Mouse (Mus musculus): ENCODE measurements around the gene Srcap. TPM values are rescaled to one million over a fixed set of nuclear protein-coding genes. Genes with fewer than 3 reads are reported as not detected.

Gene Srcap
- polyA plus RNA-seq, 1 experiment from 2014 or later = 45.5 TPM

- Histone ChIP-seq H3K4me1 (replicated peaks; ENCODE audit: control insufficient read depth, insufficient read depth, low read length) (no peaks in the 10 kb centered on the region), H3K27ac (ENCODE audit: low read depth, low read length) (no peak overlapping the region), H3K27me3 (replicated peaks; ENCODE audit: control insufficient read depth, insufficient read depth, low read length) (no peaks in the 10 kb centered on the region), H3K36me3 (ENCODE audit: control insufficient read depth, insufficient read depth, low read length) (peaks cover 72% of the 10 kb centered on the region), H3K4me2 (no peak overlapping the region), H3K9ac (ENCODE audit: low read depth, low read length) (no peak overlapping the region), H3K4me3 (ENCODE audit: low read depth, low read length) (no peak overlapping the region), H3K9me3 (ENCODE audit: control insufficient read depth, low read length) (no peaks in the 10 kb centered on the region)
- no peak for ATAC-seq (replicated peaks; ENCODE audit: low FRiP score)
- DNase-seq (ENCODE audit: low spot score) = no peak
- WGBS = 95% methylated on average over 3 of the region's 3 CpGs
Observed at GRCm38 (mm10) chr7:127541671-127542070, 29.9 kb downstream of the Srcap start.

- ATAC-seq (replicated peaks; ENCODE audit: low FRiP score) (no peak), DNase-seq (ENCODE audit: low spot score) (no peak)
- no peaks in the 10 kb centered on the region for H3K27me3 ChIP-seq (replicated peaks; ENCODE audit: control insufficient read depth, insufficient read depth, low read length)
- H3K27ac ChIP-seq (ENCODE audit: low read depth, low read length) = no peak overlapping the region
- H3K4me1 ChIP-seq (replicated peaks; ENCODE audit: control insufficient read depth, insufficient read depth, low read length) = no peaks in the 10 kb centered on the region
- H3K4me2 ChIP-seq = no peak overlapping the region
- H3K9me3 ChIP-seq (ENCODE audit: control insufficient read depth, low read length) = no peaks in the 10 kb centered on the region
- peaks cover 45% of the 10 kb centered on the region for H3K36me3 ChIP-seq (ENCODE audit: control insufficient read depth, insufficient read depth, low read length)
- H3K9ac ChIP-seq (ENCODE audit: low read depth, low read length) = no peak overlapping the region
- WGBS = 91% methylated on average over 15 of the region's 15 CpGs
- H3K4me3 ChIP-seq (ENCODE audit: low read depth, low read length) = no peak overlapping the region
Observed at GRCm38 (mm10) chr7:127549116-127549835, 37.5 kb downstream of the Srcap start.

GRCm38 (mm10) chr7:127551558-127551957, 39.8 kb downstream of the Srcap start:
- no peaks in the 10 kb centered on the region for H3K4me1 ChIP-seq (replicated peaks; ENCODE audit: control insufficient read depth, insufficient read depth, low read length)

GRCm38 (mm10) chr7:127560580-127560979, 48.8 kb downstream of the Srcap start:
- peaks cover 58% of the 10 kb centered on the region for H3K36me3 ChIP-seq (ENCODE audit: control insufficient read depth, insufficient read depth, low read length)
- ATAC-seq (replicated peaks; ENCODE audit: low FRiP score) = no peak

More at GRCm38 (mm10) chr7:127551558-127551957, 39.8 kb downstream of the Srcap start:
- Histone ChIP-seq H3K4me2 (no peak overlapping the region), H3K9ac (ENCODE audit: low read depth, low read length) (no peak overlapping the region), H3K4me3 (ENCODE audit: low read depth, low read length) (no peak overlapping the region), H3K27ac (ENCODE audit: low read depth, low read length) (no peak overlapping the region), H3K27me3 (replicated peaks; ENCODE audit: control insufficient read depth, insufficient read depth, low read length) (no peaks in the 10 kb centered on the region), H3K36me3 (ENCODE audit: control insufficient read depth, insufficient read depth, low read length) (peaks cover 55% of the 10 kb centered on the region), H3K9me3 (ENCODE audit: control insufficient read depth, low read length) (no peaks in the 10 kb centered on the region)
- no peak for DNase-seq (ENCODE audit: low spot score)
- 92% methylated on average over 8 of the region's 8 CpGs for WGBS
- ATAC-seq (replicated peaks; ENCODE audit: low FRiP score) = no peak

GRCm38 (mm10) chr7:127561340-127561858, 49.6 kb downstream of the Srcap start, which contains the start of gene Tmem265:
Gene Tmem265, plus strand, starts transcription at chr7:127561390.
- peaks cover 57% of the 10 kb centered on the region for H3K36me3 ChIP-seq (ENCODE audit: control insufficient read depth, insufficient read depth, low read length)
- no peaks in the 10 kb centered on the region for H3K4me1 ChIP-seq (replicated peaks; ENCODE audit: control insufficient read depth, insufficient read depth, low read length)
- no peak within 1 kb of the TSS for H3K27ac ChIP-seq (ENCODE audit: low read depth, low read length)
- DNase-seq (ENCODE audit: low spot score) (no peak), ATAC-seq (replicated peaks; ENCODE audit: low FRiP score) (no peak)
- no peak within 1 kb of the TSS for H3K9ac ChIP-seq (ENCODE audit: low read depth, low read length)
- WGBS = 85% methylated on average over 5 of the region's 5 CpGs
- H3K27me3 ChIP-seq (replicated peaks; ENCODE audit: control insufficient read depth, insufficient read depth, low read length) = no peaks in the 10 kb centered on the region
- H3K4me2 ChIP-seq = no peak within 1 kb of the TSS
- H3K4me3 ChIP-seq (ENCODE audit: low read depth, low read length) = no peak within 1 kb of the TSS
- H3K9me3 ChIP-seq (ENCODE audit: control insufficient read depth, low read length) = no peaks in the 10 kb centered on the region

More at GRCm38 (mm10) chr7:127560580-127560979, 48.8 kb downstream of the Srcap start:
- Histone ChIP-seq H3K4me2 (no peak overlapping the region), H3K27me3 (replicated peaks; ENCODE audit: control insufficient read depth, insufficient read depth, low read length) (no peaks in the 10 kb centered on the region), H3K27ac (ENCODE audit: low read depth, low read length) (no peak overlapping the region), H3K4me3 (ENCODE audit: low read depth, low read length) (no peak overlapping the region), H3K4me1 (replicated peaks; ENCODE audit: control insufficient read depth, insufficient read depth, low read length) (no peaks in the 10 kb centered on the region), H3K9me3 (ENCODE audit: control insufficient read depth, low read length) (no peaks in the 10 kb centered on the region), H3K9ac (ENCODE audit: low read depth, low read length) (no peak overlapping the region)
- DNase-seq (ENCODE audit: low spot score) = no peak
- 94% methylated on average over 11 of the region's 11 CpGs for WGBS

- no peaks in the 10 kb centered on the region for H3K9me3 ChIP-seq (ENCODE audit: control insufficient read depth, low read length)
- peaks cover 38% of the 10 kb centered on the region for H3K36me3 ChIP-seq (ENCODE audit: control insufficient read depth, insufficient read depth, low read length)
- ATAC-seq (replicated peaks; ENCODE audit: low FRiP score) (no peak), DNase-seq (ENCODE audit: low spot score) (no peak)
- H3K4me1 ChIP-seq (replicated peaks; ENCODE audit: control insufficient read depth, insufficient read depth, low read length) = no peaks in the 10 kb centered on the region
- H3K9ac ChIP-seq (ENCODE audit: low read depth, low read length) = no peak overlapping the region
- 90% methylated on average over 6 of the region's 6 CpGs for WGBS
- no peak overlapping the region for H3K4me2 ChIP-seq
- H3K4me3 ChIP-seq (ENCODE audit: low read depth, low read length) = no peak overlapping the region
- H3K27me3 ChIP-seq (replicated peaks; ENCODE audit: control insufficient read depth, insufficient read depth, low read length) = no peaks in the 10 kb centered on the region
- H3K27ac ChIP-seq (ENCODE audit: low read depth, low read length) = no peak overlapping the region
Observed at GRCm38 (mm10) chr7:127564381-127565150, 52.8 kb downstream of the Srcap start.

- peak; percentile 99 for ATAC-seq (replicated peaks; ENCODE audit: low FRiP score)
- H3K4me3 ChIP-seq (ENCODE audit: low read depth, low read length) = peak within 1 kb of the TSS; percentile 90
- peak; percentile 83 for DNase-seq (ENCODE audit: low spot score)
- H3K4me2 ChIP-seq = peak within 1 kb of the TSS; percentile 84
- H3K27ac ChIP-seq (ENCODE audit: low read depth, low read length) = peak within 1 kb of the TSS; percentile 67
- no peaks in the 10 kb centered on the region for H3K27me3 ChIP-seq (replicated peaks; ENCODE audit: control insufficient read depth, insufficient read depth, low read length)
- peak within 1 kb of the TSS; percentile 80 for H3K9ac ChIP-seq (ENCODE audit: low read depth, low read length)
- H3K36me3 ChIP-seq (ENCODE audit: control insufficient read depth, insufficient read depth, low read length) = peaks cover 6% of the 10 kb centered on the region; the same call in 1 of the 2 replicates
- H3K9me3 ChIP-seq (ENCODE audit: control insufficient read depth, low read length) = no peaks in the 10 kb centered on the region
- peaks cover 10% of the 10 kb centered on the region for H3K4me1 ChIP-seq (replicated peaks; ENCODE audit: control insufficient read depth, insufficient read depth, low read length)
- under 1% methylated on average over 17 of the region's 17 CpGs for WGBS
Observed at GRCm38 (mm10) chr7:127572895-127573471, 61.2 kb downstream of the Srcap start, which contains the start of gene Phkg2. Gene Phkg2, plus strand, starts transcription at chr7:127573340.

- DNase-seq (ENCODE audit: low spot score) (no peak), ATAC-seq (replicated peaks; ENCODE audit: low FRiP score) (peak; percentile 58)
- peak overlapping the region; percentile 84 for H3K4me2 ChIP-seq
- H3K27ac ChIP-seq (ENCODE audit: low read depth, low read length) = peak overlapping the region; percentile 67
- peaks cover 6% of the 10 kb centered on the region; the same call in 1 of the 2 replicates for H3K36me3 ChIP-seq (ENCODE audit: control insufficient read depth, insufficient read depth, low read length)
- H3K9me3 ChIP-seq (ENCODE audit: control insufficient read depth, low read length) = no peaks in the 10 kb centered on the region
- peak overlapping the region; percentile 90 for H3K4me3 ChIP-seq (ENCODE audit: low read depth, low read length)
- 1% methylated on average over 27 of the region's 28 CpGs for WGBS
- no peaks in the 10 kb centered on the region for H3K27me3 ChIP-seq (replicated peaks; ENCODE audit: control insufficient read depth, insufficient read depth, low read length)
- peak overlapping the region; percentile 80 for H3K9ac ChIP-seq (ENCODE audit: low read depth, low read length)
- peaks cover 10% of the 10 kb centered on the region for H3K4me1 ChIP-seq (replicated peaks; ENCODE audit: control insufficient read depth, insufficient read depth, low read length)
Observed at GRCm38 (mm10) chr7:127573503-127574008, 61.8 kb downstream of the Srcap start.

All from liver, embryonic 11.5 days (tissue).